Mouse (Mus musculus): ENCODE data around the gene Clic1. TPM values are rescaled to one million over a fixed set of nuclear protein-coding genes. Genes with fewer than 3 reads are reported as not detected.

Clic1 gene
- polyA plus RNA-seq, 1 experiment from 2014 or later, result 312 TPM

DNA sequence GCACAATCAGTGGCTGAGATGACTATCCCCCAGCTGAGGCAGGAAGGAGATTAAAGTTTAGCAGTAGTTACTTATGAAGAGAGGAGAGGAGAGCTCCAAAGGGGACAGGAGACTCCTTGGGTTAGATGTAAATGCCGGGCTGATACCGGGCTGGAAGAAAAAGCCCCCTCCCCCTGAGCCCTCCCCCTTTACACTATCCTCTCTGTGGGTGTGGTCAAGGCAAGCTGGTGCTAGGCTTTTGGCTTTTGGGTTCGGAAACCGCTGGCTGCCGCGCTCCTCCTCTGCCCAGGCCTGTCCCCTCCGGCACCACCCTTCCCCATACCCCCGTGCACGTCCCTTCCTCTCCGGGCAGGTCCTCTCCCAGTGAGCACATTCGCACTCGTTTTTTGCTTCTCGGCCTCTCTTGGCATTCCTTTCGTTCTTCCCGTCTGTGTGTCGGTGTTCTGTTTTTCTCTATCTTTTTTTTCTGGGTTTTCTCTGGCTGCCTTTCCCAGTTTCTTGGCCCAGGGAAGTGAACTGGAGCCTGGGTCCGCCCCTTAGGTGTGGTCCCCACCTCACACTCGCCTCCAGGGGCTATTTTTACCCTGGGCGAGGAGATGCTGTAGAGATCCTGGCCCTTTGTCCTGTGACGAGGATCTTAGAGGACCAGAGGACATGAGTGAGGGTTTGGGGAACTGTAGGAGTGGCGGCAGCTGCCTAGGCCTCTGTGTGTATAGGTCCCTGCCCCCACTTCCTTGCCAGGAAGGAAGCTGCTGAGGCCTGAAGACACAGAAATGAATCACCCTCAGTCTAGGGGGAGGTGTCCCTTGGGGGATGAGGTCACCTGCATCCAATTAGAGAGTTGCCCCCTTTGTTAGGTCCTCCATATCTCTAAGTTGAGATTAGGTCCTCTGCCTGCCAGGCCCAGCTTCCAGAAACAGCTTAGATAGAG is 1.7 kb downstream of the Clic1 start:
- peak; percentile 41 for ATAC-seq
- H3K4me2 ChIP-seq (replicated peaks; ENCODE audit: low read depth), result peak overlapping the region; percentile 94
- WGBS, result under 1% methylated on average over 21 of the region's 21 CpGs

DNA sequence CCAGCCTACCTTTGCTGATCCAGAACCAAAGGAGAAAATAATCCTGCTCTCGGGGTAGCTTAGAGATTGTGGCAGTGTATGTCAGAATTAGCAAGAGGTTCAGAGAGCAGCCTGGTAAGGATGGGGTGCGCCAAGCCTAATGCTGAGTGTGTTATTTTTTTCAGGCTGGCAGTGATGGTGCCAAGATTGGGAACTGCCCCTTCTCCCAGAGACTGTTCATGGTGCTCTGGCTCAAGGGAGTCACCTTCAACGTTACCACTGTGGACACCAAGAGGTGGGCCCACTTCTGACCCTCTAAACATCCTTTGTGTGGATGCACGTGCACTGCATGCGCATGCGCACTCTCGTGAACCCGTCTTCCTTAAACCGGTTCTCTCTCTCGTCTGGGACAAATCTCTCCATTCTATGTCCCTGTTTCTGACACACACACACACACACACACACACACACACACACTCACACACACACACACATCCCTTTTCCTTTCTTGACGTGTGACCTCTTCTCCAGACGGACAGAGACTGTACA is 2.6 kb downstream of the Clic1 start:
- ATAC-seq, result no peak
- H3K9me3 ChIP-seq (ENCODE audit: control insufficient read depth), result no peaks in the 10 kb centered on the region
- no peak for TF ChIP-seq CTCF (IDR thresholded peaks at IDR 0.05; ENCODE audit: low read depth)
- H3K4me2 ChIP-seq (replicated peaks; ENCODE audit: low read depth), result peak overlapping the region; percentile 94
- H3K4me3 ChIP-seq (ENCODE audit: low read depth, low read length), result peak overlapping the region; percentile 69; the same call in 1 of the 2 replicates
- H3K9ac ChIP-seq (ENCODE audit: low read depth, low read length), result peak overlapping the region; percentile 78
- H3K36me3 ChIP-seq (ENCODE audit: control insufficient read depth, insufficient read depth), result peaks cover 47% of the 10 kb centered on the region
- WGBS, result 72% methylated on average over 12 of the region's 12 CpGs
- no peaks in the 10 kb centered on the region for H3K27me3 ChIP-seq (replicated peaks; ENCODE audit: control insufficient read depth, insufficient read depth, low read length)
- peaks cover 9% of the 10 kb centered on the region for H3K4me1 ChIP-seq (replicated peaks; ENCODE audit: control insufficient read depth, insufficient read depth, low read length)
- peak overlapping the region; percentile 89 for H3K27ac ChIP-seq (ENCODE audit: low read depth, low read length)

More for the DNA sequence above, 1.7 kb downstream of the Clic1 start:
- peak overlapping the region; percentile 89 for H3K27ac ChIP-seq (ENCODE audit: low read depth, low read length)
- H3K27me3 ChIP-seq (replicated peaks; ENCODE audit: control insufficient read depth, insufficient read depth, low read length), result no peaks in the 10 kb centered on the region
- H3K4me1 ChIP-seq (replicated peaks; ENCODE audit: control insufficient read depth, insufficient read depth, low read length), result peaks cover 11% of the 10 kb centered on the region
- H3K4me3 ChIP-seq (ENCODE audit: low read depth, low read length), result peak overlapping the region; percentile 69
- no peak for TF ChIP-seq CTCF (IDR thresholded peaks at IDR 0.05; ENCODE audit: low read depth)
- peak overlapping the region; percentile 78 for H3K9ac ChIP-seq (ENCODE audit: low read depth, low read length)
- peaks cover 40% of the 10 kb centered on the region for H3K36me3 ChIP-seq (ENCODE audit: control insufficient read depth, insufficient read depth)
- no peaks in the 10 kb centered on the region for H3K9me3 ChIP-seq (ENCODE audit: control insufficient read depth)

DNA sequence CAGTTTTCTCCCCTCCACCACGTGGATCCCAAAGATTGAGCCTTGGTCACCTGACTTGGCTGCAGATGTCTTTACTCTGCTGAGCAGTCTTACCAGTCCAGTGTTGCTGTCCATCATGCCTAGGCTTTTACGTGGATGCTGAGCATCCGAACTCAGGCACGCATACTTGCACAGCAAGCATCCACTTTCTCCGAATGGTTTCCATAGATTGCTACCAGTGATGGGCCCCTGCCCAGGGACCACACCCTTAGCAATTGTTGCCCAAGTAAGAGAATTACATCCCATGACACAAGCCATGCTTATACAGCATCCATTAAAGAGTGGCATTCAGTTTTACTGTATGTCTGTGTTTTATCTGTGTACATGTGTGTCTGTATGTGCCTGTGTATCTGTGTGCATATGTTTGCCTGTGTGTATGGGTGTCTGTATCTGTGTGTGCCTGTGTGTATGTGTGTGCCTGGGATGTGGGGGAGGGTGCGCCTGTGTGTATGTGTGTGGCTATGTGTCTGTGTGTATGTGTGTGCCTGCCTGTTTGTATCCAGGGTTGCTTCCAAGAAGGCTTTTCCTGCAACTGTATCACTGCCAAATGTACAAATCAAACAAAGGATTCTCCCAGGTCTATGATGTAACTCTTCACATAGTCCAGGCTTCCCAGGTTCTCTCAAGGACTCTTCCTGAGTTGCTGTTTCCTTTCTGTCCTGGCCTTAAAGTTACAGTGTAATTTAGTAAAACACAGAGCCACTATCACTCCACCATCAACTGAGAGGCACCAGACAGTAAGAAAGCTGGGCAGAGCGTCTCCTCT is 6.1 kb downstream of the Clic1 start:
- peaks cover 63% of the 10 kb centered on the region for H3K36me3 ChIP-seq (ENCODE audit: control insufficient read depth, insufficient read depth)
- no peaks in the 10 kb centered on the region for H3K27me3 ChIP-seq (replicated peaks; ENCODE audit: control insufficient read depth, insufficient read depth, low read length)
- H3K4me2 ChIP-seq (replicated peaks; ENCODE audit: low read depth), result no peak overlapping the region
- H3K4me3 ChIP-seq (ENCODE audit: low read depth, low read length), result no peak overlapping the region
- H3K9me3 ChIP-seq (ENCODE audit: control insufficient read depth), result no peaks in the 10 kb centered on the region
- H3K9ac ChIP-seq (ENCODE audit: low read depth, low read length), result no peak overlapping the region
- no peak for ATAC-seq
- no peak overlapping the region for H3K27ac ChIP-seq (ENCODE audit: low read depth, low read length)
- WGBS, result 75% methylated on average over 7 of the region's 7 CpGs
- TF ChIP-seq CTCF (IDR thresholded peaks at IDR 0.05; ENCODE audit: low read depth), result no peak
- H3K4me1 ChIP-seq (replicated peaks; ENCODE audit: control insufficient read depth, insufficient read depth, low read length), result 0 out of 2 replicates have a peak, but pooled peaks cover 7% of the 10 kb centered on the region

DNA sequence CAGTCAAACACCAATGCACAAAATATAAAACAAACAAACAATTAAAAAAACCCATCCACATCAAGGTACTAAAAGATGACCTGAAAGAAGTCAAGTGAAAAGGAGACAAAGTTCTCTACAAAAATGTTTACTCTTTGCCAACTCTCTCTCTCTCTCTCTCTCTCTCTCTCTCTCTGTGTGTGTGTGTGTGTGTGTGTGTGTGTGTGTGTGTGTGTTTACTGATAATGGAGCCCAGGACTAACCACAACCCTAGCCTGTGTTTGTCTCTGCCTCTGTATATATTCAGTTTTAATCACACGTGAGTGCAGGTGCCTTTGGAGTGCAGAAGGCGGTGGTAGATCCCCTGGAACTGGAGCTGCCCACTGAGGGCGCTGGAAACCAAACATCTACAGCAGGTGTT is 7.3 kb downstream of the Clic1 start:
- Histone ChIP-seq H3K4me1 (replicated peaks; ENCODE audit: control insufficient read depth, insufficient read depth, low read length) (0 out of 2 replicates have a peak, but pooled peaks cover 3% of the 10 kb centered on the region), H3K9me3 (ENCODE audit: control insufficient read depth) (no peaks in the 10 kb centered on the region), H3K36me3 (ENCODE audit: control insufficient read depth, insufficient read depth) (peaks cover 72% of the 10 kb centered on the region), H3K27me3 (replicated peaks; ENCODE audit: control insufficient read depth, insufficient read depth, low read length) (no peaks in the 10 kb centered on the region), H3K9ac (ENCODE audit: low read depth, low read length) (no peak overlapping the region), H3K4me2 (replicated peaks; ENCODE audit: low read depth) (no peak overlapping the region), H3K4me3 (ENCODE audit: low read depth, low read length) (no peak overlapping the region), H3K27ac (ENCODE audit: low read depth, low read length) (no peak overlapping the region)
- TF ChIP-seq CTCF (IDR thresholded peaks at IDR 0.05; ENCODE audit: low read depth), result no peak
- no peak for ATAC-seq
- WGBS, result 73% methylated on average over 3 of the region's 3 CpGs

DNA sequence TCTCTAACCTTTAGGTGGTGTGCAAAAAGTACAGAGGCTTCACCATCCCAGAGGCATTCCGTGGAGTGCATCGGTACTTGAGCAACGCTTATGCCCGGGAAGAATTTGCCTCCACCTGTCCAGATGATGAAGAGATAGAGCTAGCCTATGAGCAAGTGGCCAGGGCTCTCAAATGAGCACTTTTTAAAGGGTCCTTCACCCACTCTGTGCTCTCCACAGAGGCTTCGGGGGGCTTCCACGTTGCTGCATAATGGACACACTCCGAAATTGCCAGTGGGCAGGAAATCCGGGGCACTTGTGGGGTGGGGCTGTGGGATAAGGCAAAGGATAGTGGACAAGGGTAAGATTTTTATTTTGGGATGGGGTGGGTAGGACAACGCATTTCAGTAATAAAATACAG is 8.6 kb downstream of the Clic1 start:
- Histone ChIP-seq H3K27ac (ENCODE audit: low read depth, low read length) (no peak overlapping the region), H3K36me3 (ENCODE audit: control insufficient read depth, insufficient read depth) (peaks cover 61% of the 10 kb centered on the region)
- no peak for ATAC-seq

More for the DNA sequence above, 8.6 kb downstream of the Clic1 start:
- no peak for TF ChIP-seq CTCF (IDR thresholded peaks at IDR 0.05; ENCODE audit: low read depth)
- H3K27me3 ChIP-seq (replicated peaks; ENCODE audit: control insufficient read depth, insufficient read depth, low read length), result no peaks in the 10 kb centered on the region
- no peak overlapping the region for H3K4me2 ChIP-seq (replicated peaks; ENCODE audit: low read depth)
- H3K4me1 ChIP-seq (replicated peaks; ENCODE audit: control insufficient read depth, insufficient read depth, low read length), result no peaks in the 10 kb centered on the region
- WGBS, result 51% methylated on average over 9 of the region's 9 CpGs
- H3K4me3 ChIP-seq (ENCODE audit: low read depth, low read length), result no peak overlapping the region
- 0 out of 2 replicates have a peak overlapping the region, but pooled peaks have one; percentile 55 for H3K9ac ChIP-seq (ENCODE audit: low read depth, low read length)
- no peaks in the 10 kb centered on the region for H3K9me3 ChIP-seq (ENCODE audit: control insufficient read depth)
